Mouse (Mus musculus): ENCODE measurements at regions not wholly inside any gene's neighbourhood (a gene's known extent, or its start where the extent isn't known, plus 50 kb on each side); places are given as distances from the start of the nearest gene placed in this dataset.

DNA sequence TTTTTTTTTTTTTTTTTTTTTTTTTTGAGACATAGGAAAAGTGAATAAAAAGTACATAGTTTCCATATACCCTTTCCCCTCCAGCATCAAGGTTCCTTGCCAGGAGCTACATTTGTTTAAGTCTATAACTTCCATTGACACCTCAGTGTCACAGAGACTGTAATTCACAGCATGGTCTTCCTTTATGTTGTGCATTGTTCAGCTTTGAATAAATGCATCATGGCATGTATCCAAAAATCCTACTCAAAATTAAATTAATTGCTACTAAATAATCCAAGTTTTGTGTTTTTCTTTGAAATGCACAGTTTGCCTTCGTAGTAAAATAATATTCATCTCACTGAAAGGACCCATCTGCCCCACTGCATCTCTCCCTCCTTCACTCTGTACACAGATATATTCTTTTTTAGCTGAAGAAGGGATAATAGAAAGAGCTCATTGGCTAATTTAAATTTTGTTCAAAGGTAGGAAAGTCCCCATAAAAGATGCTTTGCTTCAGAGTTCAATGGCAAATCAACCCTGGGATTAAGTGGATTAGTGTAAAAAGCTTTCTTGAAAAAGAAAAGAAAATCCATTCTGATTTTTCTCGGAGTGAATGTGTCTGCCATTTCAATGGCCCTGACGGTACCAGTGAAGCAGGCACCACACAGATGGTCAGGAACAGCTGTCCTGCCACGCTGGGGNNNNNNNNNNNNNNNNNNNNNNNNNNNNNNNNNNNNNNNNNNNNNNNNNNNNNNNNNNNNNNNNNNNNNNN lies 301.3 kb upstream of the Marcks start:
- no peak for DNase-seq

DNA sequence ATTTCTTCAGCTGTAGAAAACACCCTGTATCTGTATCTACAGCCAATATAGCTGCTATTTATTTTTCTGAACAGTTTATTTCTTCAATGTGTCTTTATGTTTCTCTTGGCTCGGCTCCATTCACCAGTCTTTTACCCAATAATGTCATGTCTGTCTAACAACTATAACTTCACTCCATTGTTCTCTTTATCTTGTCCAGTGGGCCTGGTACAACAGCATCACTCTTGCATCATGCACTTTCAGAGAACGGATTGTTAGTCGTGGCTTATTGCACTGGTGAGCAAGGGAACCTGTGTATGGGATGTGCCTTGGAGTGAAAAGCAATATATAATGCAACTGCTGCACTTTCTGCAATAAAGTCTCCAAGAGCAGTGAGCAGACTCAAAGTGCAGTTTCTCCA lies 299.6 kb upstream of the Marcks start:
- DNase-seq, result no peak

DNA sequence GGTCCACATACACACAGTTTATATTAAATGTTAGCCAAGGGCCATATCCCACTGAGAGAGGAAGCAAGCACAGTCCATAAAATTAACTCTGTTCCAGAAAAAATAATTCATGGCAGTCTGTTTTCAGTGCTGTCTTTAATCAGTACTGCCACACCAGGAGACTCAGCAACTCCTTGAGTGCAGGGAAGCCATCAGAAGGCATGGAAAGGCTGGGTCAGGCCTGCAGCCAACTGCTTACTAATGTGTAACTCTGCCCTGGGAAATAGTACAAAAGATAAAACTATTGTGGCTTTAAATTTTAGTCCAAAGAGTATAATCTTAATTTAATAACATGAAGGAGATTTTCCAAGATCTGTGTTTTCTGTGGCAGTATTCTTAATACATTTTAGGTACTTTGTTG lies 298.1 kb upstream of the Marcks start:
- no peak for DNase-seq

DNA sequence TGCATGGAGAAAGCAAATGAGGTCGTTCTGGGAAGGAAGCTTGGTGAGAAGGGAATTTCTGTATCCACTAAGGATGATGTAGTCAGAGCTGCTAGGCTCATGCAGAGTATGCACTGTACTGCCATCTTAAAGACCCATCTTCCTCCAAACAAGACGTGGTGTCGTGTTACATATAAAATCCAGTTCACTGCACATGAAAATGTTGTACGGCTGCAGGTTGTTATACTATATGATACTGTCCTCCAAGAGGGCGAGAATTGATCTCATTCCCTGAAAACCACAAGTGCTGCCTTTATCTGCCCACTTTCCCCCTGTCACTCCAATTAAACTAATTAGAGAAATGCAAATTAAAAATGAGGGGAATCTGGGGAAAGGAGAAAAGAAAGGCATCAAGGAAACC lies 295.5 kb upstream of the Marcks start:
- DNase-seq, result no peak

DNA sequence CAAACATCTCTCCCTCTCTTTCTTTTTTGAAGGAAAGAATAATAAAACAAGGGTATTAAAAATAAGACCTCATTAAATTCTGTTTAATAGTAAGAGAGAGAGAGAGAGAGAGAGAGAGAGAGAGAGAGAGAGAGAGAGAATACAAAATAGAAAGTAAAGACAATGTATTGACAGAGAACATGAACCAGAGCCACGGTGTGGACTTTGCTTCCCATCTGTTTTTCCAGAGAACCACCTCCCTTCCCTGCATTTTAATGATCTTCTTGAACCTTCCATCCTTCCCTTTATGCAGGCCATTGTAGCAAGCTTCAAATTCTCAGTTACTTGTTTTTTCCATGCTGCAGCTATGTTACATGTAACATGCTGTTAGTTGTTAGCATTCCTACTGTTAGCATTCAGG lies 284.3 kb upstream of the Marcks start:
- DNase-seq, result no peak

DNA sequence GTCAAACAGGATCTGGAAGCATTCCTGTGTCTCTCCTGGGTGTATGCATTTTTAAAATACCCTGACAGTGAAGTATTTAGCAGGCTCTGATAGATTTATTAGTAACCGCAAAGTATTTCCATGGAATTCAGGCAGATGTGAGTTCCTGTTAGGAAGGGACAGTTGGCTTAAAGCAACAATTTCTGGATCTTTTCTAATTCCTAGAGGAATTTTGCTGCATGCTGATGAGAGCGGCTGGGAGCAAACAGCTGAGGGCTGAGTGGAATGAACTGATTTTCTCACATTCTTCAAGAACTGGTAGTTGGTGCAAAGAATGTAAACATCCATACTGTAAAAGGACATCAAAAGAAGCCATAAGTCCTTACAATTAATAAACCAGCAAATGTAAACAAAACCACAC lies 283.9 kb upstream of the Marcks start:
- no peak for DNase-seq

DNA sequence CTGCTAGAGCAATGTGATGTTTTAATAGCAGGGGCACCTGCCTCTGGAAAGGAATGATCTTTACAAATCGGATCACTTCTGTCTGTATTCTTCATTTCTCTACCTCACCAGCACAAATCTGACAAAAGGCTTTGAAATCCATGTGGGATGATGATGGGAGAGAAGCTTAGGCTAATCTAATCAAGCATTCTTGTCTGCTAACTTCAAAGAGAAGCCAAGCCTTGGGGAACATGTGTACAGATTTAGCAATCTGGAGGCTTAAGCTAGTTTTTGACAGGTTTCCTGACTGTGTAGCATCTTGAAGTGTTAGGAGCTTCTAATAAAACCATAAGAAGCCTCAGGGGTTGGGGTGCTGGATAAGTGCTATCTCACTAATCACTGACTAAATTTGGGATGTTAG lies 277.6 kb upstream of the Marcks start:
- DNase-seq, result no peak

DNA sequence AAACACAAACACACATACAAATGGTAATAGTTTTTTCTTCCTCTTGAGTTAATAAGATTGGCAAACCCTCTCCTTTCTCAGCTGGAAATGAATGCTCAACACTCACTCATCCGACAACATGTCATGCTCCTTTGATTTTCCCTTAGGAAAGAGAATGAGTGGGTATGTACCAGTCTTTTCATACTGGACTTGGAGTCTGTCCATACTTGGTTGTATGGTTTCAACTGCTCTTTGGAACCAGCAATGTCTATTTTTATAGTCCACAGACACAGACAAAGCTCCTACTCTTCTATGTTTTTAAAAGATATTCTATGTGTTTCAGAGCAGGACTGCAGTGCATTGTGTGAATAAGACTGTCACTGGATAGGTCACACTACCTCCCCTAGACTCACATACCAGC lies 273.7 kb upstream of the Marcks start:
- no peak for DNase-seq

DNA sequence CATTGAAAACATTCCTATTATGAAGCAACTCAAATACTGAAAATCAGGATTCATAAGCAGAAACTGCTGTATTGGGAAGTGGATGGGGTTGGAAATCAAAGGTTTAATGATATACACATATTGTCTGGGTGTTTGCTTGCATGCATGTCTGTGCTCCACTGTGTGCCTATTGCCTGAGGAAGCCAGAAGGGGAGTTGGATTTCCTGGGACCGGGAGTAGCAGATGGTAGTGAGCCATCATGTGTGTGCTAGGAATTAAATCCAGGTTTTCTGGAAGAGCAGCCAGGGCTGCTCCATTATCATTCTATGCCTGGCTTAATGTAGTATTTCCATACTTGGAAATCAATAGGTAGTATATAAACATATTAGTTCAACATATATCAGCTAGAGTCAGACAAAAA lies 271.0 kb upstream of the Marcks start:
- DNase-seq, result no peak

DNA sequence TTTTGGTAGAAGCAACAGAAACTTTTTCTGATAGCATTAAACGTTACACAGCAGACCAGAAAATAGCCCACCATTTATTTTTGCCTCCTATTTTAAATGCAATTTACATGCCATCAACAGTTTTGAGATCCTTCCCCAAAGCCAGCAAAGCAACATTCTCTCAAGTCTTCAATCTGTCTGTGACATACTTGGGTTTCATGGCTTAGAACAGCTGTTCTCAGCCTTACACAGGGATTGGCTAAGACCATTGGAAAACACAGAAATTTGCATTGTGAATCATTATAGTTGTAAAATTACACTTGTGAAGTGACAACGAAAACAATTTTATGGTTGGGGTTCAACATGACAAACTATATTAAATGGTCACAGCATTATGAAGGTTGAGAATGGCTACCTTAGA lies 268.8 kb upstream of the Marcks start:
- DNase-seq, result no peak

DNA sequence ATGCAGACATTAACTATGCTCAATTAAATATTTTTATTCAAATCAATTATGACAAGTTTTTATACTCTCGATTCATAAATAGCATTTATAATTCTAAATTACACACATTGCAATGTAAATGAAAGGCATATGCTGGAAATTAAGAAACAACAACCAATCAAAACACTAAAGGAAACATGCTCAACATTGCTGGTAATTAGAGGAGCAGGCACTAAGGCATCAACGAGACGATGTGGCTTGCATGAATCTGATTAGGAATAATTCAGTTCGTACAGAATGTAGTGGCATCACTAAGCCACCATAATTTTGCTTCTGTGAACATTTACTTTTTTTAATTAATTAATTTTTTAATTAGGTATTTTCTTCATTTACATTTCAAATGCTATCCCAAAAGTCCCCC lies 266.2 kb upstream of the Marcks start:
- no peak for DNase-seq

DNA sequence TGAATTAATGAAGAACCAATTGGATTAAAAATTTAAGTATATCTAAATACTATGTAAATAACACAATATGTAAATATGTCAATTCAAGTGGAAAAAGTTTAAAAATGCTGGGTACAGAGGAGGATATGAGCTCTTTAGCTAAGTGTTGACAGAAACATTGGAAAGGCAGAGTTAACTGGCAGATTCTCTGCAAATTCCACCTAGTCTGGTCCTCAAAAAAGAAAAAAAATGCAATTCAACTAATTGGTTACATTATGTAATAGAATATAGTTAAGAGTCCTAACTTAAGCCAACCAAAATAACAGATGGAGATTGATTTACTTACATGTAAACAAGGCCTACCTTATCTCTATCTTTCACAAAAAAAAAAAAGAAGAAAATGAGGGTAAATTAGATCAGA lies 265.7 kb upstream of the Marcks start:
- DNase-seq, result no peak

DNA sequence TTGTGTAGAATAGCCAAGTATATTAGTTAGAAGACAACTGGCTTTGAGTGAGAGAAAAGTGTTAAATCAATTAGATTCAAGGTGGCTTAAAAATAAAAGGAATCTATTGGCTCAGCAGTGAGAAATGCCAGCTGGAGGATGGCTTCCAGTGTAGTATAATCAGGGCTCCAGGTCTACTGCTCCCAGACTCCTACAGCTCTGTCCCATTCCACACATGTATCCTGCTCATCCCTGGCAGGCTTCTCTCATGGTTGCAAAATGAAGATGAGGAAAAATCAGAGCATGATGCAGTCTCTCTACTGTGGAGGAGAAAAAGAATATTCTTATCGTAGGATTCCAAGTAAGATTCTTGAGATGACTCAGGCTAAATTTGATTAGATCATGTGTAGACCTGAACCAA lies 263.7 kb upstream of the Marcks start:
- no peak for DNase-seq

DNA sequence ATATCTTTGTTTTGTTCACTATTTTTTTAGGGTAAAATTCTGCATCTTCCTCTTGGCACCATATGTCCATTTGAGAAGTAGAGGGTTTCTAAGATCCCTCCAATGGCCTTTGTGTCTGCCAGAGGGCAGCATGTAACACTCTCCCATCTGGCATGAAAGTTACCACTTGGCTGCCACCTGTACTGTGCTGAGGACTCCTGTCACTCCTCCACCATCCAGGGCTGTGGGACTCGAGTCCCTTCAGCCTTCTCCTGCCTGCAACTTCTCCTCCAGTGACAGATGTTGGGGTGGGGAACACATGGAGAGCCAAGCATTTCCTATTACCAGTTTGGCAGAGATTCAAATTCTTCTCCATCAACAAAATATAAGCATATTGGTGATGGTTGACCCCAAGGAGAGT lies 262.3 kb upstream of the Marcks start:
- no peak for DNase-seq

DNA sequence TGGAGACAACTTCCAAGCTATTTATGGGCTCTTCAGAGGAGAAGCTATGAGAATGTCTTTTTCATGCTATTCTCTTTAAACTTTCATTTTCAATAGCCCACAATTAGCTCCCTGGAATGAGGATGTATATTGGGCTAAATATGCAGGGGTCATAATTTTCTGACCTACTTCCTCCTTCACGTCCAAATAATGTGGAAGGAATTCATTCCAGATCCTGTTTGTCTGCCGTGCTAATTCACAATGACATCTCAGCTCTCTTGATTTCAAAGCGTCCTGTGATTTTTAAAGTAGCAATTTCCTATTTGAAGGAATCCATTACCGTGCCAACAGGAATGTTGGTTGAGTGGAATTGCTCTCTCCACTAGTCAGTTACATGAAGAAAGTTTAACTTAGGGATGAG lies 261.7 kb upstream of the Marcks start:
- DNase-seq, result no peak

DNA sequence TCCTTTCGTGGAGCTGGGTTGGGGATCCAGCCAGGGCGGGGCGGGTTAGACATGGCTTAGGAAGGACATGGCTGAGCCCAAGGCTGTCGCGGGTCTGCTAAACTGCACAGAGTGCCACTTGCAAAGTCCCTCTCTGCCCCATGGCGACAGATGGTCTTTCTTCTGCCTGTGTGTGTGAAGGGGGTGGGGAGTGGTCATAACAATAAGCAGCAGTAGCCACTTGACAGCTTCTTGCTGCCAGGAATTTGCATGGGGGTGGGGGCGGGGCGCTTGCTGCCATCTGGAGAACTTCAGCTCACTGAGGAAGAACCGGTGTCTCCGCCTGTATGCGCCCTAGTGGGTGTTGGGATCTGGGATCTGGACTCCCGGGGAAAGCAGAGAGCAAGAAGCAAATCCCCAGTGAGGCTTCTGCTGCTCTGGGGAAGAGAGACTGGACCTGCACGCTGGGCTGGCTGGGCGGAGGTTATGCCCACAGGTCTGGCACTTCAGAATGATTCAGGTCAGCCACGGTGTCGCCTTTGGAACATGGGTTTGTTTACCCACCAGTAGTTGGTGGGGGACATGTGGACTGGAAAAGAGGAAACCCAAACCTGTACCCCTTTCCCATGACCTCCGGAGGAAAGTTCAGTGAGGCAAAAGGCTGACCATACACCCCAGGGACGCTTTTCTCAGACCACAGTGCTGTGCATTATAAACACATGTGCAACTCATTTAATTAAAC lies 258.7 kb upstream of the Marcks start:
- DNase-seq, result peak; percentile 8

DNA sequence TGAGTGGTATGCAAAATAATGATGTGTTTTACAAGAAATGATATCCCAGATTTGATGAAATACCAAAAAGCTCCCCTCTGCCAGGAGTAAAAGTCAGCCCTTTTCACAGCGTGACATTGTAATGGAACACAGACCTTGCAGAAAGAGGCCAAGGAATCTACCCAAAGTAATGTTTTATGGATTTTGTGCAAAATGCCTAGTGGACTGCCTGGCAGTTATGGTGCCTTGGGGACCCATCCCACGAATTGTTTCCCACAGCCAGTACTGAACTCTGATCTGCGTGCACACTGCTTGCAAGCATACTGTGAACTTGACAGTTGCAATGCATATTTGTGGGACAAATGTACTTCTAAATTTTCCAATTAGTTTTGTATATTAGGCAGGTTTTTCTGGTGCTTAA lies 251.3 kb upstream of the Marcks start:
- DNase-seq, result no peak

DNA sequence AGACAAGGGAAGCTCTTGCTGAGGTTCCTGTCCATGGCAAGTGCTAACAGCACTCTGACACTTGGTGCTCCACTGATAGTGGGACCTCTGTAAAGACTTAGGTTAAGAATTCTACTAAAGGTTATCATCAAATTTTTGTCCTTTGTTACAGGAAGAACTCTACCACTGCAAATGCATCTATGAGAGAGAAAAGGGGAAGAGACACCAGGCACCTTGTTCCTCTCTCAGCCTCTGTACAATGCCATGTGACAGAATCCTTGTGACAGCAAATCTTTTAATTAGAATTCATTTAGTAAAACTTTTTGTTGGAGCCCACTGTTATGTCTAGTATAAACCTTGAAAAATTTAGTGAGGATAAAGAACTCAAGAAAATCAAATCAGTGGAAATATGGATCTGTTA lies 247.5 kb upstream of the Marcks start:
- no peak for DNase-seq

DNA sequence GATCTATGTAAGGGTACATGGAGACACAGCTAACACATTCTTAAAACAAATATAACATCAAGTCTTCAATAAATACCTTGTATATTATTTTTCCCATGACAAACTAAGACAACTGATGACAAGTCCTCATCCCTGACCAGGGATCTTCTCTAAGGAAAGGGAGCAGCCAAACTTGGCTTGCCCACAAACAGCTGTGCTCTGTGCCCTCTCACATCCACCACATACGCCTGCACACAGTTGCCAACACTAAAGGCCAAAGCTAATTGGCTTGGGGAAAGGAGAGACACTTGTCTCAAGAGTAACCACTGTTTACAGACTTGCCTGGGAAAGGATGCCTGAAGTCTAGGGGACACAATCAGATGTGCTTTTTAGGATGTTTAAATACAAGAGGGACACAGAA lies 241.3 kb upstream of the Marcks start:
- no peak for DNase-seq

DNA sequence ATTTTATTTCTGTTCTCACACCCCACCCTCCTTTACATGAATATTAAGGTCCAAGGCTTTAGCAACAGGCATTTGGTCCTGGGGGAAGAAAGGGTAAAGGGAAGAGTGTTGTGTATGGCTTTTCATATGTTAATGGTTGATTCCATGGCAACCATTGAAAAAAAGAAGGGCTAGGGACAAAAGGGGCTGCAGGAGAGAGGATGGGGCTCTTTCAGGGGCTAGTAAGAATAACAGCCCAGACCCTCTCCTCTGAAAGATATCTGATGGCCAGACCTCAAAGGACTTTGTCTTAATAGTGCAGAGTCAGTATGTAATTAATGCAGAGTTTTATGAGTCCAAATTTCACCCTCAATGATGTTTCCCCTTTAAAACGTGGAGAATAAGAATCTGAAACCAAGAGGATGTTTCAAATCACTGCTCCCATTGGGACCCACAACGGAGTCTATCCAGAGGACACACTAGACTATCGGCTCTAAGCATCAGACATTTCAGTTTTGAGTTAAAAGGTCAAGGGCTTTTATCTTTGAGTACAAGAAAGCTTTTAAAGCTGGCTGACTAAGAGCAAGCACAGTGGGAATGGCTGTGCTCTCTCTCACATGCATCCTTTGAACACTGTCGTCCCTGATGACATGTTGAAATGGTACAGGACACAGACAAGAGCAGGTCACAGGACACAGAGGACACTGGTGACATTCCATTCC lies 239.4 kb upstream of the Marcks start:
- no peak for DNase-seq

DNA sequence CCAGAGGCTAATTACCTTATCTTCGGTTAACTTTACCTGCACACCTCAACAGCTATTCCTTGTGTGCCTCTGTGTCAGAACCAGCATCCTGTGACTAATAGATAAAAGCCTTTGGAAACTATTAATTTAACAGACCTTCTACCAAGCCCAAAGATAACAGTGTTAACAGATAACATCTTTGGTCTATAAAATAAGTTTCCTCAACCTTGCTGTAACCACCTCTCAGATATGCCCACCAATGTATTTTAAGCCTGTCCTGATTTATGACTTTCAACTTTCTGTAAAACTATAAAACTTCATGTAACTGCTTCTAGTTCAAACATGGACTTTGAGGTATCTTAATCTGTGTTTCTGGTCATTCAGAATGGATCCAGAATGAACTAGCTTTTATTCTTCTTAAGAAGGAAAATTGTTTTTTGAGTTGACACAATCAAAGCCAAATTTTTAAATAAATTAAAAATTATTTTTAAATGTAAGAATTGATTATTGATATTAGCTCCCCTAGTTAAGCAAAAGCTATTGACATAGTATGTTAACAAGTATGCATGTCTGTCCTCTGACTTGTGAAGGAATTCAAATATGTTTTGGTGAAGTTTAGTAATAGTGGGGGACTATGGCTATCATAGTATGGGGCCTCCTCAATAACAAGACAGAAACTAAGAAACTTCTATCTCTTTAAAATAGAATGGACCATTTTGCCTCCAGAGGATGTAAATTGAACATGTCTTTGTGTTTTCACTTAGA lies 238.7 kb upstream of the Marcks start:
- no peak for DNase-seq

DNA sequence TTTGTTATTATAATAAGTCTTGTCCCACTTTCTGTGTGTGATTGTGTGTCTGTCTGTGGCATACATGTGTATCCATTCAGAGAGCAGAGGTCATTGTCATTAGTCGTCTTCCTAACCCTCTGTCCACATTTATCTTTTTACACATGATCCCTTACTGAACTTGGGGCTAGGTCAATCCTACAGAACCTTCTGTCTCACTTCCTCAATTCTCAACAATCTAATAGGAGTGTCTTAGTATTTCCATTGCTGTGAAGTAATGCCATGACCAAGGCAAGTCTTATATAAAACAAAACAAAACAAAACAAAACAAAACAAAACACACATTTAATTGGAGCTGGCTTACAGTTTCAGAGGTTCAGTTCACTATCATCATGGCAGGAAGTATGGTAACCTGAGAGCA lies 237.5 kb upstream of the Marcks start:
- DNase-seq, result no peak

DNA sequence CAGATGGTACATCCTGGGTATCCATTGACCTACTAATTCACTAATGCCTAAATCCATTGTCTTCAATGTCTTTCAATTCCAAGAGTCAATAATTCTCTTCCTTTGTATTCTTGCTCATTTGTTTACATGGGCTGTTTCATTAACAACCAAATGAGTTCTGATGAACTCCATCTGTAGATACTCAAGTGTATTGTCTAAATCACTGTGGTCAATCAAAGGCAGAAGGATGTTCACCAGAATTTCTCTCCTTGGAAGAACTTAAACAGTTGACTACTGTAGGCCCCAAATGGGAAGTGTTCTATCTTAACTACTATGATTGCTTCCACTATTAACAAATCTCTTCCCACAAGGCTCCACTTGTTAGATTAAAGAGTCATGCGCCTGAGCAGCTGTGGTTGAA lies 236.9 kb upstream of the Marcks start:
- DNase-seq, result no peak

Measured in layer of hippocampus, adult 9-11 months (tissue).